Mouse (Mus musculus) inflammation-experienced regulatory T-cells (primary cell): ENCODE measurements around the gene Olfr424. TPM values are rescaled to one million over a fixed set of nuclear protein-coding genes. Genes with fewer than 3 reads are reported as not detected.

Source experiments
- polyA plus RNA-seq, 2 experiments: library from polyadenylated mRNA; unstranded; fragments of 100-300 nt; shearing (Covaris generic); gene quantifications; one replicate each; pipeline ENCODE4 v1.2.1; 2017

Olfr424 gene
- polyA plus RNA-seq, result under 1 TPM; 0.12 to 0.50 TPM

GRCm38 (mm10) chr1:174131217-174131616 is at the start of gene Olfr424:
Gene Olfr424, plus strand, starts transcription at chr1:174131517.

GRCm38 (mm10) chr1:174084031-174084430 is 47.3 kb upstream of the Olfr424 start, which contains the start of gene Olfr429:
Gene Olfr429, plus strand, starts transcription at chr1:174084331.

GRCm38 (mm10) chr1:174096591-174096990 is 34.7 kb upstream of the Olfr424 start, which contains the start of gene Olfr427:
Gene Olfr427, plus strand, starts transcription at chr1:174096891.

DNA sequence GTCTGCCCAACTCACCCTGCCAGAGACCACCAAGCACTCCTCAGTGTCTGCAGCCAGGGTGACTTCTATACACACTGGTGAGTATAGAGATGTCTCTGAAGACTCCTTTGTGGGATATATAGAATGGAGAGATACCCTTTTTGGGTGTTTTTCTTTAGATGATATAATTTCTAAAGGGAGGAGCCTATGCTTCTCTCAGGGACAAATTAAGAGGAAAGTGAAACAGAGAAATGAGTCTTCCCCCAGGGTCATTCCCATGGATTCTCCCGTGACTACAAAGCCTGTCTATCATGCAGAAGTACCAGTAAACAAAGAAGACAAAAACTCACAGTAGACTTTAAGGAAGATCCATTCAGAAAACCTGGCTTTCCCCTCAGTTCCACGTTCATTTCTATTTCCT is 10.3 kb upstream of the Olfr424 start, which contains the start of gene Olfr231:
Gene Olfr231, minus strand, starts transcription at position 101 of the 400 bp plus-strand sequence.

DNA sequence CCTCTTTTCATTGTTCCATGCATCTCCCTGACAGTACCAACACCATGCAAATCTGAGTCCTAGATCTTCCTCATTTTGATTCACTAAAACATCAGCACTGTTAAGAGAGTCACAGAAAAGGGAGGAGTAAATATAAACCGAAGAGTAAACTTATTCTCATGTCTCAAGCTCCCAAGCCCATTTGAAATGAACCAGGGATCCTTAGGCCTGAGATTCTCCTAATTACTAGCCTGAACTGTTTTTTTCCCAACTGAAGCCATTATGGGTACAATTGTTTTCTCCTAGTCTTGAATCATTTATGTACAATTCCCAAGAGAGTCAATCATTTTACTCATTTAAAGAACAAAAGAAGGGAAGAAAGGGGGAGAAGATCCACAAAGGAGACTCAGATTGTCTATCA is 24.0 kb downstream of the Olfr424 start, which contains the start of gene Olfr420:
Gene Olfr420, plus strand, starts transcription at position 301 of the 400 bp plus-strand sequence.

GRCm38 (mm10) chr1:174172605-174173004 is 41.3 kb downstream of the Olfr424 start, which contains the start of gene Spta1:
Gene Spta1, plus strand, starts transcription at chr1:174172776.

Other genes with a start within 250 kb of the Olfr424 start
- gene Ifi211, start 218.5 kb upstream of the Olfr424 start, polyA plus RNA-seq, result 1 to 10 TPM; 1.2 to 4.0 TPM
- 100 to 1,000 TPM; 354 to 399 TPM for gene Mndal, start 189.0 kb upstream of the Olfr424 start, polyA plus RNA-seq
- 100 to 1,000 TPM; 293 to 314 TPM for gene Ifi203, start 188.8 kb upstream of the Olfr424 start, polyA plus RNA-seq
- not detected for gene Ifi202b, start 148.8 kb upstream of the Olfr424 start, polyA plus RNA-seq
- gene Ifi205, start 99.7 kb upstream of the Olfr424 start, polyA plus RNA-seq, result under 1 TPM in 1 of 2 experiments, not detected in 1; 0.11 TPM
- gene Olfr433, start 90.8 kb upstream of the Olfr424 start, polyA plus RNA-seq, result under 1 TPM; 0.13 to 0.55 TPM
- gene Olfr432, start 82.3 kb upstream of the Olfr424 start, polyA plus RNA-seq, result under 1 TPM in 1 of 2 experiments, not detected in 1; 0.40 TPM
- not detected for gene Olfr430, start 64.9 kb upstream of the Olfr424 start, polyA plus RNA-seq
- gene Olfr429, start 47.2 kb upstream of the Olfr424 start, polyA plus RNA-seq, result not detected
- gene Olfr427, start 34.6 kb upstream of the Olfr424 start, polyA plus RNA-seq, result under 1 TPM in 1 of 2 experiments, not detected in 1; 0.40 TPM
- gene Olfr231, start 10.4 kb upstream of the Olfr424 start, polyA plus RNA-seq, result not detected
- gene Olfr420, start 24.1 kb downstream of the Olfr424 start, polyA plus RNA-seq, result not detected
- gene Spta1, start 41.3 kb downstream of the Olfr424 start, polyA plus RNA-seq, result under 1 TPM; 0.07 to 0.23 TPM
- not detected for gene Olfr419, start 120.5 kb downstream of the Olfr424 start, polyA plus RNA-seq
- under 1 TPM in 1 of 2 experiments, not detected in 1; 0.20 TPM for gene Mptx1, start 199.0 kb downstream of the Olfr424 start, polyA plus RNA-seq
- gene Olfr417, start 233.6 kb downstream of the Olfr424 start, polyA plus RNA-seq, result not detected